Comparison of ENCODE assay signal across 8 mouse cellular contexts in the genomic region with DNA sequence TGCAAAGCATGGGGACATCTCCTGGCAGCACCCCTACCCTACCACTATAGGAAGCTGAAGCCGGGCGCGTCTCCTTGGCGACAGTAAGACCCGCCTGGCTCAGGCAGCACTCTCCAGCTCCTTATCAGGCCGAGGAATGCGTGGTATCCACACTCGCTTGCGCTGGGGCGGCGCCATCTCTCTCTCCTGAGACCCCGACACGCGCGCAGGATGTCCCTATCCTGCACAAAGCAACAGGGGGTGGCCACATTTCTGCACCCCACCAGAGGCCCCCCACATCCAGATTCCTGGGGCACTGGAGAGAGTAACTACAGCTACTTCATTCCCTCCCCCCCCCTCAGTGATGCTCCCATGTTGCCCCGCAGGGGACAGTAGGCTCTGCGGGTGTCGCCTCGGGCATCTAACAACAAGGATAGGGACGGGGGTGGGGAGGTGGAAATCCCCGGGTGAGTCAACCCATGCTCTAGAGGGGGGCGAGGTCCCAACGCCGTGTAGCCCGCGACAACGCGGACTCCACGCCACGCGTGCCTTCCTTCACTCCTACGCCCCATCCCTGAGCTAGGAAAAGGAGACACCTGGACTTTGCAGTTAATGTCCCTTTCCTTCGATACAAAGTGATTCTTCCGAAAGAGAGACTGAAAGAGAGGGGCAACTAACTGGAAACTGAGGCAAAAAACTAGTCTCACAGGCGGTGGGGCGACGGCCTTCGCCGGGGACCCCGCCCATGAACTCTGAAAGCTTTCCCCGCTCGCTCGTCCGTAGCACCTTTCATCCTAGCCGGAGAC. TPM values are rescaled to one million over a fixed set of nuclear protein-coding genes. Genes with fewer than 3 reads are reported as not detected.
DNase-seq lines count a peak whose midpoint lies in the region; ATAC-seq lines count a peak whose summit lies in the region.

No protein-coding gene starts in this region.

- peak; percentile 13 for DNase-seq in layer of hippocampus, adult 9-11 months
- DNase-seq in layer of hippocampus, adult 11-12 months (ENCODE audit: low spot score), result no peak
- DNase-seq in T-cell, adult 2 months (ENCODE audit: low spot score), result peak; percentile 22
- peak; percentile 34 for DNase-seq in hindbrain, embryonic 14.5 days (ENCODE audit: low spot score)
- DNase-seq in layer of hippocampus, postnatal 25 days (ENCODE audit: extremely low spot score in 1 of 2, low spot score in 1 of 2), result no peak

- peaks cover 5% of the 10 kb centered on the region; the same call in 1 of the 2 replicates for H3K27me3 ChIP-seq in forebrain, embryonic 12.5 days
- no peaks in the 10 kb centered on the region for H3K27me3 ChIP-seq in hindbrain, embryonic 14.5 days (ENCODE audit: control insufficient read depth, insufficient read depth, low read length)
- H3K27me3 ChIP-seq in liver, embryonic 16.5 days (ENCODE audit: control insufficient read depth, insufficient read depth, low read depth, low read length), result no peaks in the 10 kb centered on the region; the same call in 1 of the 2 replicates
- peaks cover 5% of the 10 kb centered on the region; the same call in 1 of the 2 replicates for H3K27me3 ChIP-seq in neural tube, embryonic 12.5 days (replicated peaks)

- ATAC-seq in forebrain, embryonic 12.5 days (ENCODE audit: low FRiP score), result peak; percentile 66
- peak; percentile 49; the same call in 1 of the 2 replicates for ATAC-seq in hindbrain, embryonic 14.5 days (ENCODE audit: low FRiP score)
- ATAC-seq in liver, embryonic 16.5 days (ENCODE audit: low read depth), result no peak; the same call in 1 of the 2 replicates
- peak; percentile 30; the same call in 1 of the 2 replicates for ATAC-seq in neural tube, embryonic 12.5 days (ENCODE audit: low FRiP score, low read depth)

- peak overlapping the region; percentile 74 for H3K27ac ChIP-seq in forebrain, embryonic 12.5 days
- 0 out of 2 replicates have a peak overlapping the region, but pooled peaks have one; percentile 56 for H3K27ac ChIP-seq in hindbrain, embryonic 14.5 days
- peak overlapping the region; percentile 79; the same call in 1 of the 2 replicates for H3K27ac ChIP-seq in liver, embryonic 16.5 days (ENCODE audit: low read length)
- H3K27ac ChIP-seq in neural tube, embryonic 12.5 days, result no peak overlapping the region

- H3K4me2 ChIP-seq in forebrain, embryonic 12.5 days, result peak overlapping the region; percentile 94
- peak overlapping the region; percentile 92 for H3K4me2 ChIP-seq in hindbrain, embryonic 14.5 days (replicated peaks)
- H3K4me2 ChIP-seq in liver, embryonic 16.5 days (ENCODE audit: low read depth, low read length), result peak overlapping the region; percentile 92
- peak overlapping the region; percentile 83 for H3K4me2 ChIP-seq in neural tube, embryonic 12.5 days (replicated peaks)

- no peaks in the 10 kb centered on the region for H3K36me3 ChIP-seq in forebrain, embryonic 12.5 days (replicated peaks)
- no peaks in the 10 kb centered on the region for H3K36me3 ChIP-seq in hindbrain, embryonic 14.5 days (replicated peaks; ENCODE audit: control insufficient read depth, insufficient read depth)
- no peaks in the 10 kb centered on the region for H3K36me3 ChIP-seq in liver, embryonic 16.5 days (ENCODE audit: control insufficient read depth, insufficient read depth)
- H3K36me3 ChIP-seq in neural tube, embryonic 12.5 days, result no peaks in the 10 kb centered on the region

- H3K4me1 ChIP-seq in forebrain, embryonic 12.5 days, result peaks cover 32% of the 10 kb centered on the region
- peaks cover 22% of the 10 kb centered on the region; the same call in 1 of the 2 replicates for H3K4me1 ChIP-seq in hindbrain, embryonic 14.5 days (replicated peaks; ENCODE audit: control insufficient read depth, insufficient read depth, low read length)
- H3K4me1 ChIP-seq in liver, embryonic 16.5 days (ENCODE audit: control insufficient read depth, low read depth, low read length), result peaks cover 17% of the 10 kb centered on the region
- H3K4me1 ChIP-seq in neural tube, embryonic 12.5 days, result peaks cover 27% of the 10 kb centered on the region

- peak overlapping the region; percentile 80 for H3K9ac ChIP-seq in forebrain, embryonic 12.5 days
- H3K9ac ChIP-seq in hindbrain, embryonic 14.5 days, result peak overlapping the region; percentile 71
- peak overlapping the region; percentile 72 for H3K9ac ChIP-seq in liver, embryonic 16.5 days (ENCODE audit: low read depth, low read length)
- H3K9ac ChIP-seq in neural tube, embryonic 12.5 days, result peak overlapping the region; percentile 72

- H3K4me3 ChIP-seq in forebrain, embryonic 12.5 days (replicated peaks), result peak overlapping the region; percentile 77
- peak overlapping the region; percentile 62 for H3K4me3 ChIP-seq in hindbrain, embryonic 14.5 days (replicated peaks; ENCODE audit: low read length)
- H3K4me3 ChIP-seq in liver, embryonic 16.5 days (ENCODE audit: low read depth, low read length), result peak overlapping the region; percentile 78
- peak overlapping the region; percentile 78 for H3K4me3 ChIP-seq in neural tube, embryonic 12.5 days

- no peaks in the 10 kb centered on the region for H3K9me3 ChIP-seq in forebrain, embryonic 12.5 days
- no peaks in the 10 kb centered on the region for H3K9me3 ChIP-seq in hindbrain, embryonic 14.5 days (ENCODE audit: control insufficient read depth, low read length)
- H3K9me3 ChIP-seq in liver, embryonic 16.5 days (replicated peaks; ENCODE audit: control insufficient read depth, low read length), result no peaks in the 10 kb centered on the region
- H3K9me3 ChIP-seq in neural tube, embryonic 12.5 days, result no peaks in the 10 kb centered on the region

- under 1% methylated on average over 45 of the region's 45 CpGs for WGBS in forebrain, embryonic 12.5 days
- WGBS in hindbrain, embryonic 14.5 days, result under 1% methylated on average over 43 of the region's 45 CpGs
- under 1% methylated on average over 45 of the region's 45 CpGs for WGBS in liver, embryonic 16.5 days (ENCODE audit: insufficient replicate concordance)
- WGBS in neural tube, embryonic 12.5 days, result under 1% methylated on average over 45 of the region's 45 CpGs

RNA-seq across cellular contexts. Expression of gene S1pr2, which starts 1.0 kb away (rescaled TPM):
- 13.1 and 16.5 TPM in 2 replicates for polyA plus RNA-seq in forebrain, embryonic 12.5 days (2016; fragmentation: Nextera tagmentation; extraction: Ambion mirVana)
- 8.6 and 8.8 TPM in 2 replicates for polyA plus RNA-seq in hindbrain, embryonic 14.5 days (2014; fragmentation: Nextera tagmentation; extraction: Ambion mirVana)
- 3.1 and 3.5 TPM in 2 replicates for polyA plus RNA-seq in liver, embryonic 16.5 days (2015; fragmentation: Nextera tagmentation; extraction: Ambion mirVana)
- polyA plus RNA-seq in neural tube, embryonic 12.5 days (2016; fragmentation: Nextera tagmentation; extraction: Ambion mirVana), result 17.7 and 19.5 TPM in 2 replicates
- total RNA-seq in layer of hippocampus, postnatal 25 days (2021), result 1 to 10 TPM; 2.5 to 3.6 TPM

RNA-seq across cellular contexts. Expression of gene Dnmt1, which starts 15.9 kb away (rescaled TPM):
- 134 and 153 TPM in 2 replicates for polyA plus RNA-seq in forebrain, embryonic 12.5 days (2016; fragmentation: Nextera tagmentation; extraction: Ambion mirVana)
- 37.8 and 41.1 TPM in 2 replicates for polyA plus RNA-seq in hindbrain, embryonic 14.5 days (2014; fragmentation: Nextera tagmentation; extraction: Ambion mirVana)
- 53.4 and 55.7 TPM in 2 replicates for polyA plus RNA-seq in liver, embryonic 16.5 days (2015; fragmentation: Nextera tagmentation; extraction: Ambion mirVana)
- 89.4 and 92.4 TPM in 2 replicates for polyA plus RNA-seq in neural tube, embryonic 12.5 days (2016; fragmentation: Nextera tagmentation; extraction: Ambion mirVana)
- 10 to 100 TPM; 34.6 to 36.3 TPM for total RNA-seq in layer of hippocampus, postnatal 25 days (2021)

RNA-seq across cellular contexts. Expression of gene Mrpl4, which starts 26.9 kb away (rescaled TPM):
- polyA plus RNA-seq in forebrain, embryonic 12.5 days (2016; fragmentation: Nextera tagmentation; extraction: Ambion mirVana), result 110 and 111 TPM in 2 replicates
- 97.3 and 102 TPM in 2 replicates for polyA plus RNA-seq in hindbrain, embryonic 14.5 days (2014; fragmentation: Nextera tagmentation; extraction: Ambion mirVana)
- 58.0 and 59.8 TPM in 2 replicates for polyA plus RNA-seq in liver, embryonic 16.5 days (2015; fragmentation: Nextera tagmentation; extraction: Ambion mirVana)
- polyA plus RNA-seq in neural tube, embryonic 12.5 days (2016; fragmentation: Nextera tagmentation; extraction: Ambion mirVana), result 116 and 121 TPM in 2 replicates
- 10 to 100 TPM; 60.1 to 62.4 TPM for total RNA-seq in layer of hippocampus, postnatal 25 days (2021)

RNA-seq across cellular contexts. Expression of gene Icam1, which starts 40.2 kb away (rescaled TPM):
- polyA plus RNA-seq in forebrain, embryonic 12.5 days (2016; fragmentation: Nextera tagmentation; extraction: Ambion mirVana), result 3.7 and 3.8 TPM in 2 replicates
- polyA plus RNA-seq in hindbrain, embryonic 14.5 days (2014; fragmentation: Nextera tagmentation; extraction: Ambion mirVana), result 3.6 and 3.8 TPM in 2 replicates
- 10.6 and 11.9 TPM in 2 replicates for polyA plus RNA-seq in liver, embryonic 16.5 days (2015; fragmentation: Nextera tagmentation; extraction: Ambion mirVana)
- polyA plus RNA-seq in neural tube, embryonic 12.5 days (2016; fragmentation: Nextera tagmentation; extraction: Ambion mirVana), result 5.0 and 5.8 TPM in 2 replicates
- 1 to 10 TPM; 2.1 to 2.7 TPM for total RNA-seq in layer of hippocampus, postnatal 25 days (2021)

RNA-seq across cellular contexts. Expression of gene Icam4, which starts 53.5 kb away (rescaled TPM):
- 1.5 and 1.9 TPM in 2 replicates for polyA plus RNA-seq in forebrain, embryonic 12.5 days (2016; fragmentation: Nextera tagmentation; extraction: Ambion mirVana)
- 0.31 TPM in 1 of 2 replicates, not detected in the other for polyA plus RNA-seq in hindbrain, embryonic 14.5 days (2014; fragmentation: Nextera tagmentation; extraction: Ambion mirVana)
- polyA plus RNA-seq in liver, embryonic 16.5 days (2015; fragmentation: Nextera tagmentation; extraction: Ambion mirVana), result 172 and 184 TPM in 2 replicates
- polyA plus RNA-seq in neural tube, embryonic 12.5 days (2016; fragmentation: Nextera tagmentation; extraction: Ambion mirVana), result 1.6 and 2.1 TPM in 2 replicates
- total RNA-seq in layer of hippocampus, postnatal 25 days (2021), result under 1 TPM; 0.84 to 0.87 TPM

Comparison
In these comparisons a context has a peak if more than half of its experiments do, and no peak if none do; other contexts are left out.
1. DNase-seq: peak in layer of hippocampus, adult 9-11 months (single experiment), T-cell, adult 2 months (single experiment) and hindbrain, embryonic 14.5 days (single experiment); none in layer of hippocampus, adult 11-12 months (single experiment) and layer of hippocampus, postnatal 25 days (0 of 2).
2. Peak in every context shown above with its lines, with median percentiles within 50 percentile points of each other: H3K4me2 ChIP-seq, H3K4me3 ChIP-seq and H3K9ac ChIP-seq.